Mouse (Mus musculus) common myeloid progenitor, adult 5-6 weeks (primary cell): ENCODE measurements at regions not wholly inside any gene's neighbourhood (a gene's known extent, or its start where the extent isn't known, plus 50 kb on each side); places are given as distances from the start of the nearest gene placed in this dataset.
"Not testable (repeated sequence)": the region's sequence is repeated elsewhere in the genome, so short reads cannot be mapped to it uniquely, and the experiment has no call there.

Experiments
- ATAC-seq: replicated peaks from 2 replicates; pipeline ENCODE4 v1.8.0; 2016; ENCODE audit warnings: low read depth, mild to moderate bottlenecking, moderate TSS enrichment, inconsistent platforms; ENCODE audit not compliant: poor library complexity, severe bottlenecking

GRCm38 (mm10) chr6:13763636-13764035 is 76.1 kb downstream of the Gpr85 start:
- ATAC-seq: not testable (repeated sequence)

GRCm38 (mm10) chr6:13759431-13759830 is 80.3 kb downstream of the Gpr85 start:
- ATAC-seq: no peak

GRCm38 (mm10) chr6:13758946-13759345 is 80.8 kb downstream of the Gpr85 start:
- ATAC-seq: peak; percentile 74; the same call in 1 of the 2 replicates

- ATAC-seq: no peak
These were observed 71.3 kb upstream of the Bmt2 start for GRCm38 (mm10) chr6:13748931-13749638.

GRCm38 (mm10) chr6:13747969-13748368 is 70.2 kb upstream of the Bmt2 start:
- no peak for ATAC-seq

GRCm38 (mm10) chr6:13746577-13747482 is 69.1 kb upstream of the Bmt2 start:
- ATAC-seq: no peak
